Mouse (Mus musculus) liver, adult 10 weeks (tissue): ENCODE measurements around the gene Olfr713. TPM values are rescaled to one million over a fixed set of nuclear protein-coding genes. Genes with fewer than 3 reads are reported as not detected.

Experiments used
- polyA plus RNA-seq: library from polyadenylated mRNA; stranded (reverse); fragments of 350-450 nt; fragmentation: Illumina TruSeq; extraction: RNeasy Lipid Tissue Mini Kit (QIAGEN cat#74804); gene quantifications from one replicate; pipeline ENCODE4 v1.2.3, GENCODE M21; 2014; ENCODE audit warnings: low read depth, low replicate concordance

Olfr713 gene
- polyA plus RNA-seq: not detected

GRCm38 (mm10) chr7:107030874-107031273 lies at the start of gene Olfr713:
Gene Olfr713 (plus strand): TSS chr7:107031174.

DNA sequence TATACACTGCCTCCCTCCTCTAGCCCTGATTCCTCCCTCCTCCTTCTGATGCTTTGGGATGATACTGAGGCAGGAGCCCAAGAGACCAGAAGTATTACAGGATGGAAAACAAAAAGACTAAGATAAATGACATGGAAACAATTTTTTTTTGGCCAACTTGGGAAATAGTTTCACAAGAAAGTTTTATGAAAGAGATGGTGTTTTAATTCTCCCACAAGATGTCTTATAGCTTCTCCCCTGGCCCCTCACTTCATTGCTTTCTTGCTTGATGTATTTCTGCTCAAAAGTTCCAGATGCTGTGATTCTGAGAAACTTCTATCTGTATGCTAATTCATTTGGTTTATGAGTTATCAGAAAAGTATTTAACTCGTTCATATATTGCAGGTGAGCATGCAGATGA lies 25.0 kb upstream of the Olfr713 start, which contains the start of gene Olfr2:
Gene Olfr2, minus strand, starts transcription at position 101 of the 400 bp plus-strand sequence.

GRCm38 (mm10) chr7:107070681-107071080 lies 39.7 kb downstream of the Olfr713 start, which contains the start of gene Olfr714:
Gene Olfr714 (plus strand): TSS chr7:107070981.

Other genes with a start within 250 kb of the Olfr713 start
- not detected for gene Olfr699, start 238.0 kb upstream of the Olfr713 start, polyA plus RNA-seq
- gene Olfr700, start 222.3 kb upstream of the Olfr713 start, polyA plus RNA-seq: not detected
- gene Olfr701, start 217.0 kb upstream of the Olfr713 start, polyA plus RNA-seq: not detected
- not detected for gene Olfr702, start 197.3 kb upstream of the Olfr713 start, polyA plus RNA-seq
- gene Olfr703, start 187.8 kb upstream of the Olfr713 start, polyA plus RNA-seq: not detected
- not detected for gene Olfr704, start 168.0 kb upstream of the Olfr713 start, polyA plus RNA-seq
- not detected for gene Olfr705, start 154.3 kb upstream of the Olfr713 start, polyA plus RNA-seq
- not detected for gene Olfr706, start 143.0 kb upstream of the Olfr713 start, polyA plus RNA-seq
- gene Olfr707, start 129.9 kb upstream of the Olfr713 start, polyA plus RNA-seq: not detected
- not detected for gene Olfr1532-ps1, start 123.2 kb upstream of the Olfr713 start, polyA plus RNA-seq
- not detected for gene Olfr709-ps1, start 99.0 kb upstream of the Olfr713 start, polyA plus RNA-seq
- not detected for gene Olfr710, start 82.9 kb upstream of the Olfr713 start, polyA plus RNA-seq
- not detected for gene Olfr6, start 67.2 kb upstream of the Olfr713 start, polyA plus RNA-seq
- not detected for gene Olfr711, start 55.7 kb upstream of the Olfr713 start, polyA plus RNA-seq
- gene Olfr2, start 25.1 kb upstream of the Olfr713 start, polyA plus RNA-seq: not detected
- not detected for gene Olfr714, start 39.8 kb downstream of the Olfr713 start, polyA plus RNA-seq
- not detected for gene Olfr17, start 62.0 kb downstream of the Olfr713 start, polyA plus RNA-seq
- gene Olfr715b, start 79.2 kb downstream of the Olfr713 start, polyA plus RNA-seq: not detected
- not detected for gene Olfr715, start 99.9 kb downstream of the Olfr713 start, polyA plus RNA-seq
- not detected for gene Olfr716, start 107.2 kb downstream of the Olfr713 start, polyA plus RNA-seq
- gene Nlrp14, start 135.8 kb downstream of the Olfr713 start, polyA plus RNA-seq: not detected
- not detected for gene Rbmxl2, start 178.3 kb downstream of the Olfr713 start, polyA plus RNA-seq